8 mouse cellular contexts compared by ENCODE assay signal in genomic region chr1:36368112-36368968, GRCm38 (mm10). TPM values are rescaled to one million over a fixed set of nuclear protein-coding genes. Genes with fewer than 3 reads are reported as not detected.
DNase-seq lines count a peak whose midpoint lies in the region; ATAC-seq and TF ChIP-seq lines count a peak whose summit lies in the region.

No protein-coding gene starts in this region.

- H3K36me3 ChIP-seq in forebrain, embryonic 11.5 days (ENCODE audit: control insufficient read depth, insufficient read depth, low read length), result peaks cover 2% of the 10 kb centered on the region; the same call in 1 of the 2 replicates
- H3K36me3 ChIP-seq in stomach, embryonic 14.5 days (ENCODE audit: control insufficient read depth, insufficient read depth, low read length), result peaks cover 20% of the 10 kb centered on the region

- peak overlapping the region; percentile 70 for H3K4me2 ChIP-seq in forebrain, embryonic 11.5 days (ENCODE audit: low read depth, low read length, severe bottlenecking)
- peak overlapping the region; percentile 80 for H3K4me2 ChIP-seq in stomach, embryonic 14.5 days (replicated peaks; ENCODE audit: low read depth, low read length)

- peak overlapping the region; percentile 96 for H3K4me3 ChIP-seq in forebrain, embryonic 11.5 days (ENCODE audit: low read depth, low read length)
- H3K4me3 ChIP-seq in layer of hippocampus, adult 2 months, result peak overlapping the region; percentile 90
- H3K4me3 ChIP-seq in stomach, embryonic 14.5 days (ENCODE audit: low read depth, low read length), result peak overlapping the region; percentile 84

- no peaks in the 10 kb centered on the region for H3K9me3 ChIP-seq in forebrain, embryonic 11.5 days (ENCODE audit: control insufficient read depth, low read length)
- no peaks in the 10 kb centered on the region for H3K9me3 ChIP-seq in stomach, embryonic 14.5 days (ENCODE audit: control insufficient read depth, low read depth, low read length)

- DNase-seq in layer of hippocampus, adult 18-20 months (ENCODE audit: low spot score in 2 of 2), result peak; percentile 11 to 46
- no peak for DNase-seq in layer of hippocampus, adult 9-10 months (ENCODE audit: low spot score)
- peak; percentile 83 for DNase-seq in adrenal gland, postnatal 14 days
- DNase-seq in forebrain, embryonic 11.5 days (ENCODE audit: low spot score), result no peak
- peak; percentile 17 to 25 for DNase-seq in layer of hippocampus, adult 2 months (ENCODE audit: low spot score in 2 of 2)

- TF ChIP-seq CTCF in layer of hippocampus, adult 2 months (conservative IDR thresholded peaks at IDR 0.05), result no peak

- WGBS in forebrain, embryonic 11.5 days, result 6% methylated on average over 50 of the region's 55 CpGs
- 3% methylated on average over 53 of the region's 55 CpGs for WGBS in stomach, embryonic 14.5 days

- 0 out of 2 replicates have a peak overlapping the region, but pooled peaks have one; percentile 25 for H3K27ac ChIP-seq in forebrain, embryonic 11.5 days (ENCODE audit: low read depth, low read length)
- peak overlapping the region; percentile 84 for H3K27ac ChIP-seq in layer of hippocampus, adult 2 months
- peak overlapping the region; percentile 66; the same call in 1 of the 2 replicates for H3K27ac ChIP-seq in stomach, embryonic 14.5 days (ENCODE audit: low read length)

- peaks cover 9% of the 10 kb centered on the region for H3K4me1 ChIP-seq in forebrain, embryonic 11.5 days (replicated peaks; ENCODE audit: control insufficient read depth, insufficient read depth, low read length)
- peaks cover 13% of the 10 kb centered on the region; the same call in 1 of the 2 replicates for H3K4me1 ChIP-seq in stomach, embryonic 14.5 days (ENCODE audit: control insufficient read depth, insufficient read depth, low read length)

- no peaks in the 10 kb centered on the region for H3K27me3 ChIP-seq in forebrain, embryonic 11.5 days (ENCODE audit: control insufficient read depth, insufficient read depth, low read length)
- H3K27me3 ChIP-seq in stomach, embryonic 14.5 days (ENCODE audit: control insufficient read depth, insufficient read depth, low read length), result no peaks in the 10 kb centered on the region

- peak overlapping the region; percentile 95 for H3K9ac ChIP-seq in forebrain, embryonic 11.5 days (ENCODE audit: low read length)
- H3K9ac ChIP-seq in stomach, embryonic 14.5 days (replicated peaks; ENCODE audit: low read depth, low read length), result peak overlapping the region; percentile 84

- ATAC-seq in forebrain, embryonic 11.5 days (replicated peaks; ENCODE audit: low FRiP score), result peak; percentile 86
- peak; percentile 48 to 52 for ATAC-seq in hematopoietic stem cell, adult 5-6 weeks (replicated peaks in 1 of 2; ENCODE audit: insufficient read depth in 1 of 2, low FRiP score in 2 of 2, low TSS enrichment in 1 of 2, low read depth in 1 of 2, poor library complexity in 2 of 2, severe bottlenecking in 2 of 2)
- peak; percentile 41 for ATAC-seq in megakaryocyte, adult 5-6 weeks (ENCODE audit: poor library complexity, severe bottlenecking)
- peak; percentile 84 for ATAC-seq in stomach, embryonic 14.5 days (ENCODE audit: insufficient number of reproducible peaks, insufficient read depth, low FRiP score, low read depth)

RNA-seq across cellular contexts. Expression of gene Kansl3, which starts 0.6 kb away (rescaled TPM):
- total RNA-seq in layer of hippocampus, adult 18-20 months (2021), result 10 to 100 TPM; 71.2 to 76.0 TPM
- total RNA-seq in adrenal gland, postnatal 14 days (2021), result 86.5 and 103 TPM in 2 replicates
- polyA plus RNA-seq in forebrain, embryonic 11.5 days (2014; fragmentation: Nextera tagmentation; extraction: Ambion mirVana), result 46.2 and 49.6 TPM in 2 replicates
- total RNA-seq in hematopoietic stem cell, adult 5-6 weeks (2017), result 47.4 and 47.8 TPM in 2 replicates
- total RNA-seq in layer of hippocampus, adult 2 months (2021), result 10 to 100 TPM; 76.1 to 76.8 TPM
- total RNA-seq in megakaryocyte, adult 5-6 weeks (2015), result 12.6 and 13.9 TPM in 2 replicates
- 28.2 and 31.5 TPM in 2 replicates for total RNA-seq in megakaryocyte, adult 5-6 weeks (2017)
- polyA plus RNA-seq in stomach, embryonic 14.5 days (2014; fragmentation: Nextera tagmentation; extraction: Ambion mirVana), result 44.7 and 45.1 TPM in 2 replicates

RNA-seq across cellular contexts. Expression of gene Fer1l5, which starts 3.8 kb away (rescaled TPM):
- not detected for total RNA-seq in layer of hippocampus, adult 18-20 months (2021)
- 0.11 TPM in 1 of 2 replicates, not detected in the other for total RNA-seq in adrenal gland, postnatal 14 days (2021)
- 1.4 and 1.9 TPM in 2 replicates for polyA plus RNA-seq in forebrain, embryonic 11.5 days (2014; fragmentation: Nextera tagmentation; extraction: Ambion mirVana)
- total RNA-seq in hematopoietic stem cell, adult 5-6 weeks (2017), result not detected in 2 replicates
- total RNA-seq in layer of hippocampus, adult 2 months (2021), result not detected
- total RNA-seq in megakaryocyte, adult 5-6 weeks (2015), result not detected in 2 replicates
- 0.37 TPM in 1 of 2 replicates, not detected in the other for total RNA-seq in megakaryocyte, adult 5-6 weeks (2017)
- 0.61 and 0.77 TPM in 2 replicates for polyA plus RNA-seq in stomach, embryonic 14.5 days (2014; fragmentation: Nextera tagmentation; extraction: Ambion mirVana)

Comparison
In these comparisons a context has a peak if more than half of its experiments do, and no peak if none do; other contexts are left out.
1. DNase-seq: peak in layer of hippocampus, adult 18-20 months (2 of 2), adrenal gland, postnatal 14 days (single experiment) and layer of hippocampus, adult 2 months (2 of 2); none in layer of hippocampus, adult 9-10 months (single experiment) and forebrain, embryonic 11.5 days (single experiment).
2. H3K27ac ChIP-seq: peak in every context shown above with its lines; median percentile 84 in layer of hippocampus, adult 2 months; 66 in stomach, embryonic 14.5 days; 25 in forebrain, embryonic 11.5 days.
3. Peak in every context shown above with its lines, with median percentiles within 50 percentile points of each other: ATAC-seq and H3K4me3 ChIP-seq.